15 mouse cellular contexts compared by ENCODE assay signal in the genomic region with DNA sequence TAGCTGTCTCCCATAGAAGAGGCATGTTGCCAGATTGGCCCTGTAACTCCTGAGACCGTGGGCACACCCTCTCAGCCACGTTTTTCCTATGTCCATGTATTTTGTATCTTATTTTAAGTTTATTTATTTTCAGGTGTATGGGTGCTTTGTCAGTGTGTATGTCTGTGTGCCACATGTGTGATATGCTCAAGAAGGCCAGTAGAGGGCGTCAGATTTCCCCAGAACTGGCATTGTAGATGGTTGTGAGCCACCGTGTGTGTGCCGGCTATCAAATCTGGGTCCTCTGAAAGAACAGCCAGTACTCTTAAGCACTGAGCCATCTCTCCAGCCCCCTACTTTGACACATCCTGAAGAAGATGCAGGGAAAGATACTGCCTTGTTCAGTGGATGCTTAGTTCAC. TPM values are rescaled to one million over a fixed set of nuclear protein-coding genes. Genes with fewer than 3 reads are reported as not detected.
DNase-seq lines count a peak whose midpoint lies in the region; ATAC-seq and TF ChIP-seq lines count a peak whose summit lies in the region.
"Had no signal": no experiment of that assay in that cellular context is flagged by ENCODE, and none has a peak within 500 bp of the region (broad histone marks: within the 10 kb centered on the region; RNA-seq: fewer than 3 reads in every experiment).

No protein-coding gene starts in this region.

- no peak overlapping the region for H3K27ac ChIP-seq in intestine, postnatal 0 days (ENCODE audit: low read depth, low read length)
- H3K27ac ChIP-seq in intestine, embryonic 15.5 days, result no peak overlapping the region
- no peak overlapping the region for H3K27ac ChIP-seq in testis, adult 2 months (ENCODE audit: control insufficient read depth, insufficient read depth, low read depth, low read length)
- peak overlapping the region; percentile 81 for H3K27ac ChIP-seq in hindbrain, postnatal 0 days
- H3K27ac ChIP-seq: liver, embryonic 13.5 days had no signal

- TF ChIP-seq CTCF in intestine, postnatal 0 days (IDR thresholded peaks at IDR 0.05; ENCODE audit: low read depth), result peak; percentile 27; the same call in 1 of the 2 replicates
- TF ChIP-seq CTCF in testis, adult 2 months (IDR thresholded peaks at IDR 0.05; ENCODE audit: control insufficient read depth, insufficient read depth, insufficient replicate concordance, low read depth, low read length), result peak; percentile 23; the same call in 1 of the 2 replicates
- TF ChIP-seq CTCF in hindbrain, postnatal 0 days (IDR thresholded peaks at IDR 0.05; ENCODE audit: low read depth), result peak; percentile 37

- DNase-seq in testis, postnatal 14 days (ENCODE audit: low spot score), result no peak
- no peak for DNase-seq in hindbrain, postnatal 0 days (ENCODE audit: low spot score)
- no peak for DNase-seq in urinary bladder, postnatal 4 days (ENCODE audit: low spot score in 2 of 2)
- DNase-seq: adrenal gland, adult 8-10 months; heart, adult 11 months; heart, postnatal 10 days; kidney, adult 18-20 months; liver, embryonic 13.5 days had no signal

- no peak for ATAC-seq in intestine, postnatal 0 days
- ATAC-seq in intestine, embryonic 15.5 days, result no peak
- ATAC-seq in hindbrain, postnatal 0 days, result no peak
- ATAC-seq in megakaryocyte progenitor cell, adult 5-6 weeks (replicated peaks; ENCODE audit: poor library complexity), result no peak
- ATAC-seq: Patski had no signal

- no peaks in the 10 kb centered on the region for H3K27me3 ChIP-seq in intestine, postnatal 0 days (replicated peaks; ENCODE audit: control insufficient read depth, insufficient read depth, low read length)
- no peaks in the 10 kb centered on the region for H3K27me3 ChIP-seq in intestine, embryonic 15.5 days (replicated peaks)
- H3K27me3 ChIP-seq in testis, adult 2 months (ENCODE audit: control insufficient read depth, insufficient read depth, low read length), result no peaks in the 10 kb centered on the region
- H3K27me3 ChIP-seq in hindbrain, postnatal 0 days (ENCODE audit: insufficient read depth, low read length), result no peaks in the 10 kb centered on the region
- H3K27me3 ChIP-seq: Patski had no signal

- H3K4me1 ChIP-seq in intestine, postnatal 0 days (replicated peaks; ENCODE audit: control insufficient read depth, insufficient read depth, low read length), result no peaks in the 10 kb centered on the region; the same call in 1 of the 2 replicates
- H3K4me1 ChIP-seq in intestine, embryonic 15.5 days (replicated peaks), result 0 out of 2 replicates have a peak, but pooled peaks cover 5% of the 10 kb centered on the region
- peaks cover 4% of the 10 kb centered on the region; the same call in 1 of the 2 replicates for H3K4me1 ChIP-seq in testis, adult 2 months (ENCODE audit: control insufficient read depth, insufficient read depth, low read length)
- no peaks in the 10 kb centered on the region for H3K4me1 ChIP-seq in hindbrain, postnatal 0 days (ENCODE audit: insufficient read depth, low read length)

- H3K4me3 ChIP-seq in intestine, postnatal 0 days (ENCODE audit: low read depth, low read length), result no peak overlapping the region
- H3K4me3 ChIP-seq in intestine, embryonic 15.5 days (replicated peaks), result no peak overlapping the region
- H3K4me3 ChIP-seq in testis, adult 2 months (ENCODE audit: control insufficient read depth, low read depth, low read length), result no peak overlapping the region
- H3K4me3 ChIP-seq in hindbrain, postnatal 0 days (ENCODE audit: low read length), result no peak overlapping the region
- H3K4me3 ChIP-seq: liver, embryonic 13.5 days had no signal

- H3K9ac ChIP-seq in intestine, postnatal 0 days (ENCODE audit: low read depth, low read length), result no peak overlapping the region
- H3K9ac ChIP-seq in intestine, embryonic 15.5 days, result no peak overlapping the region
- H3K9ac ChIP-seq in hindbrain, postnatal 0 days (replicated peaks; ENCODE audit: low read length), result no peak overlapping the region
- H3K9ac ChIP-seq: liver, embryonic 13.5 days had no signal

- H3K4me2 ChIP-seq in intestine, postnatal 0 days (replicated peaks; ENCODE audit: low read depth), result no peak overlapping the region
- H3K4me2 ChIP-seq in intestine, embryonic 15.5 days (replicated peaks), result no peak overlapping the region
- H3K4me2 ChIP-seq in hindbrain, postnatal 0 days (ENCODE audit: low read depth, low read length), result no peak overlapping the region
- H3K4me2 ChIP-seq: liver, embryonic 13.5 days had no signal

- no peaks in the 10 kb centered on the region for H3K9me3 ChIP-seq in intestine, postnatal 0 days (ENCODE audit: control insufficient read depth)
- no peaks in the 10 kb centered on the region for H3K9me3 ChIP-seq in intestine, embryonic 15.5 days
- H3K9me3 ChIP-seq in hindbrain, postnatal 0 days (ENCODE audit: low read length), result no peaks in the 10 kb centered on the region
- H3K9me3 ChIP-seq: liver, embryonic 13.5 days had no signal

- no peak for TF ChIP-seq POLR2A in testis, adult 2 months (IDR thresholded peaks at IDR 0.05; ENCODE audit: control insufficient read depth, low read depth, low read length)

- no peaks in the 10 kb centered on the region for H3K36me3 ChIP-seq in intestine, postnatal 0 days (ENCODE audit: control insufficient read depth, insufficient read depth)
- H3K36me3 ChIP-seq in intestine, embryonic 15.5 days, result no peaks in the 10 kb centered on the region
- H3K36me3 ChIP-seq in testis, adult 2 months (ENCODE audit: control insufficient read depth, insufficient read depth, low read length), result no peaks in the 10 kb centered on the region
- no peaks in the 10 kb centered on the region for H3K36me3 ChIP-seq in hindbrain, postnatal 0 days (ENCODE audit: insufficient read depth, low read length)
- H3K36me3 ChIP-seq: liver, embryonic 13.5 days had no signal

- WGBS in intestine, postnatal 0 days, result 68% methylated on average over 5 of the region's 5 CpGs
- WGBS in intestine, embryonic 15.5 days, result 72% methylated on average over 5 of the region's 5 CpGs
- WGBS in hindbrain, postnatal 0 days, result 69% methylated on average over 5 of the region's 5 CpGs

RNA-seq across cellular contexts. Expression of gene Pnpla1, which starts 12.2 kb away (rescaled TPM):
- 0.12 and 0.20 TPM in 2 replicates for polyA plus RNA-seq in intestine, postnatal 0 days (2015; fragmentation: Nextera tagmentation; extraction: Ambion mirVana)
- polyA plus RNA-seq in intestine, embryonic 15.5 days (2015; fragmentation: Nextera tagmentation; extraction: Ambion mirVana), result 0.95 and 1.2 TPM in 2 replicates
- 0.76 and 0.79 TPM in 2 replicates for polyA plus RNA-seq in testis, adult 2 months (2012; rRNA removed)
- 0.10 and 0.22 TPM in 2 replicates for total RNA-seq in hindbrain, postnatal 0 days (2014; rRNA removed)
- polyA plus RNA-seq in hindbrain, postnatal 0 days (2015; fragmentation: Nextera tagmentation; extraction: Ambion mirVana), result 0.08 and 0.09 TPM in 2 replicates
- total RNA-seq in megakaryocyte progenitor cell, adult 5-6 weeks (2015), result 0.02 and 0.10 TPM in 2 replicates
- 0.14 TPM in 1 of 2 replicates, not detected in the other for total RNA-seq in megakaryocyte progenitor cell, adult 5-6 weeks (2017)
- total RNA-seq: heart, postnatal 10 days had no signal
- polyA plus RNA-seq: liver, embryonic 13.5 days; neural tube, embryonic 11.5 days; Patski; thymus, postnatal 0 days had no signal

RNA-seq across cellular contexts. Expression of gene 4930539E08Rik, which starts 44.7 kb away (rescaled TPM):
- polyA plus RNA-seq in intestine, postnatal 0 days (2015; fragmentation: Nextera tagmentation; extraction: Ambion mirVana), result 2.9 and 3.5 TPM in 2 replicates
- polyA plus RNA-seq in intestine, embryonic 15.5 days (2015; fragmentation: Nextera tagmentation; extraction: Ambion mirVana), result 4.4 and 4.8 TPM in 2 replicates
- 4.7 and 4.9 TPM in 2 replicates for polyA plus RNA-seq in testis, adult 2 months (2012; rRNA removed)
- total RNA-seq in hindbrain, postnatal 0 days (2014; rRNA removed), result 5.6 and 13.0 TPM in 2 replicates
- 1.6 and 2.1 TPM in 2 replicates for polyA plus RNA-seq in hindbrain, postnatal 0 days (2015; fragmentation: Nextera tagmentation; extraction: Ambion mirVana)
- total RNA-seq in megakaryocyte progenitor cell, adult 5-6 weeks (2015), result 0.66 and 1.4 TPM in 2 replicates
- 0.96 and 1.1 TPM in 2 replicates for total RNA-seq in megakaryocyte progenitor cell, adult 5-6 weeks (2017)
